Mouse (Mus musculus) myocyte (in vitro differentiated cells): ENCODE data around the gene Mbnl2. TPM values are rescaled to one million over a fixed set of nuclear protein-coding genes. Genes with fewer than 3 reads are reported as not detected.

Experiments
- H3K27me3 ChIP-seq: one replicate; pipeline ENCODE4 v1.6.1; 2011; ENCODE audit not compliant: control insufficient read depth, insufficient read depth, insufficient read length
- H3K36me3 ChIP-seq: one replicate; pipeline ENCODE4 v1.6.1; 2011; ENCODE audit not compliant: control insufficient read depth, insufficient read depth
- H3K4me2 ChIP-seq: one replicate; pipeline ENCODE4 v1.6.1; 2011; ENCODE audit warnings: low read depth, control low read depth
- H3K4me3 ChIP-seq: one replicate; pipeline ENCODE4 v1.5.1; 2011; ENCODE audit warnings: mild to moderate bottlenecking, control low read depth, moderate library complexity
- H3K79me2 ChIP-seq: one replicate; pipeline ENCODE4 v1.6.1; 2011; ENCODE audit not compliant: control insufficient read depth, insufficient read depth
- H3ac ChIP-seq: one replicate; pipeline ENCODE4 v1.6.1; 2011; ENCODE audit not compliant: control insufficient read depth, insufficient read length
- CEBPB ChIP-seq: IDR thresholded peaks from 2 replicates; pipeline ENCODE4 v1.6.1; 2011; ENCODE audit warnings: mild to moderate bottlenecking, moderate library complexity; ENCODE audit not compliant: poor library complexity, insufficient read depth, severe bottlenecking
- E2F4 ChIP-seq: IDR thresholded peaks from one replicate; pipeline ENCODE4 v1.6.1; 2011; ENCODE audit warnings: mild to moderate bottlenecking, control low read depth, moderate library complexity; ENCODE audit not compliant: insufficient read depth
- MAX ChIP-seq: IDR thresholded peaks from one replicate; pipeline ENCODE4 v1.6.1; 2011; ENCODE audit warnings: low read depth, mild to moderate bottlenecking, control low read depth
- MYOD1 ChIP-seq, 3 experiments: IDR thresholded peaks; one replicate each; pipeline ENCODE4 v1.6.1; 2011; ENCODE audit warnings: control low read depth in 2 of 3, low read depth in 2 of 3, mild to moderate bottlenecking in 2 of 3, moderate library complexity in 1 of 3; ENCODE audit not compliant: insufficient read length in 2 of 3, control insufficient read depth in 1 of 3
- MYOG ChIP-seq, 3 experiments: IDR thresholded peaks; one replicate each; pipeline ENCODE4 v1.6.1; 2011; ENCODE audit warnings: control low read depth in 2 of 3, low read depth in 2 of 3, mild to moderate bottlenecking in 2 of 3; ENCODE audit not compliant: insufficient read length in 2 of 3, control insufficient read depth in 1 of 3, insufficient read depth in 1 of 3
- POLR2A ChIP-seq: IDR thresholded peaks from one replicate; pipeline ENCODE4 v1.6.1; 2011; ENCODE audit warnings: low read depth, mild to moderate bottlenecking, control low read depth, moderate library complexity; ENCODE audit not compliant: insufficient read length
- POLR2AphosphoS2 ChIP-seq: IDR thresholded peaks from one replicate; pipeline ENCODE4 v1.6.1; 2011; ENCODE audit warnings: low read depth, control low read depth; ENCODE audit not compliant: insufficient read length
- REST ChIP-seq: IDR thresholded peaks from one replicate; pipeline ENCODE4 v1.6.1; 2011; ENCODE audit warnings: mild to moderate bottlenecking, control low read depth, moderate library complexity; ENCODE audit not compliant: insufficient read depth, insufficient read length
- SRF ChIP-seq: IDR thresholded peaks from one replicate; pipeline ENCODE4 v1.6.1; 2011; ENCODE audit warnings: low read depth; ENCODE audit not compliant: control insufficient read depth, insufficient read length
- TCF12 ChIP-seq: IDR thresholded peaks from one replicate; pipeline ENCODE4 v1.6.1; 2011; ENCODE audit warnings: mild to moderate bottlenecking, control low read depth; ENCODE audit not compliant: poor library complexity, insufficient read depth, severe bottlenecking
- TCF3 ChIP-seq: IDR thresholded peaks from one replicate; pipeline ENCODE4 v1.6.1; 2011; ENCODE audit warnings: low read depth, control low read depth; ENCODE audit not compliant: insufficient read length
- USF1 ChIP-seq: IDR thresholded peaks from one replicate; pipeline ENCODE4 v1.6.1; 2011; ENCODE audit warnings: low read depth, mild to moderate bottlenecking, control low read depth, moderate library complexity
- polyA plus RNA-seq: library from polyadenylated mRNA; unstranded; fragments of >200 nt; fragmentation: generic; extraction: Trizol; gene quantifications from one replicate; pipeline ENCODE4 v1.2.1, GENCODE M21; 2012; ENCODE audit warnings: missing spikeins

Mbnl2 gene
- polyA plus RNA-seq, 1 experiment, result 38.5 TPM

DNA sequence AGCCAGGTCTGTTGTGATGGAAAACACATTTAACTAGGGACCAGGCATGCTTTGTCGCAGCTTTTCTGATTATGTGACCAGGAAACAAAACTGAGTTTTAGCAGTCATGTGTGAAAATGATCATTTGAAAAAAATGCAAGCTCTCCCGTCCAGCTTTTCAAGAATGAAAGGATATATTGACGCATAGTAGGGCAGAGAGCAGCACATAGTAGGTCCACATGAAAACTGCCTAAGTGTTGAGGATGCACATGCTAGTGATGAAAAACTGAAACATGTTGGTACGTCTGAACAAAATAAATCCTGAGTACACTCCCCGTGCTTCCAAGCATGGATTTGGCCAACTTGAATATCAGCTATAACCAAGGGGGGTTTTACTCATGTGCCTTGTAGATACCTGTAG is 109.1 kb downstream of the Mbnl2 start:
- Histone ChIP-seq H3K36me3 (peaks cover 57% of the 10 kb centered on the region), H3K4me3 (no peak overlapping the region), H3K4me2 (no peak overlapping the region), H3ac (no peak overlapping the region), H3K27me3 (no peaks in the 10 kb centered on the region), H3K79me2 (peaks cover 75% of the 10 kb centered on the region)
- no peak for TF ChIP-seq USF1

GRCm38 (mm10) chr14:120387293-120387692 is 111.8 kb downstream of the Mbnl2 start:
- H3K27me3 ChIP-seq, result no peaks in the 10 kb centered on the region
- H3ac ChIP-seq, result no peak overlapping the region
- TF ChIP-seq E2F4, result no peak
- no peak for TF ChIP-seq TCF12
- TF ChIP-seq SRF, result no peak
- no peak for TF ChIP-seq MYOD1 (IDR thresholded peaks at IDR 0.05; ENCODE audit: control insufficient read depth in 1 of 3, insufficient read length in 2 of 3, low read depth in 2 of 3)
- no peak for TF ChIP-seq POLR2A
- TF ChIP-seq POLR2AphosphoS2, result no peak
- TF ChIP-seq MAX, result no peak
- no peak for TF ChIP-seq CEBPB
- TF ChIP-seq REST, result no peak
- TF ChIP-seq USF1, result no peak
- no peak for TF ChIP-seq TCF3
- no peak overlapping the region for H3K4me3 ChIP-seq
- peaks cover 50% of the 10 kb centered on the region for H3K79me2 ChIP-seq
- H3K36me3 ChIP-seq, result peaks cover 61% of the 10 kb centered on the region
- no peak overlapping the region for H3K4me2 ChIP-seq

GRCm38 (mm10) chr14:120388818-120389691 is 113.6 kb downstream of the Mbnl2 start:
- Histone ChIP-seq H3K4me3 (no peak overlapping the region), H3ac (no peak overlapping the region), H3K4me2 (no peak overlapping the region), H3K36me3 (peaks cover 57% of the 10 kb centered on the region), H3K27me3 (no peaks in the 10 kb centered on the region), H3K79me2 (peaks cover 33% of the 10 kb centered on the region)
- TF ChIP-seq TCF12 (no peak), MYOD1 (IDR thresholded peaks at IDR 0.05; ENCODE audit: control insufficient read depth in 1 of 3, insufficient read length in 2 of 3, low read depth in 2 of 3) (no peak), SRF (no peak), POLR2A (no peak), CEBPB (no peak), E2F4 (no peak), TCF3 (no peak), MAX (no peak), POLR2AphosphoS2 (no peak)

DNA sequence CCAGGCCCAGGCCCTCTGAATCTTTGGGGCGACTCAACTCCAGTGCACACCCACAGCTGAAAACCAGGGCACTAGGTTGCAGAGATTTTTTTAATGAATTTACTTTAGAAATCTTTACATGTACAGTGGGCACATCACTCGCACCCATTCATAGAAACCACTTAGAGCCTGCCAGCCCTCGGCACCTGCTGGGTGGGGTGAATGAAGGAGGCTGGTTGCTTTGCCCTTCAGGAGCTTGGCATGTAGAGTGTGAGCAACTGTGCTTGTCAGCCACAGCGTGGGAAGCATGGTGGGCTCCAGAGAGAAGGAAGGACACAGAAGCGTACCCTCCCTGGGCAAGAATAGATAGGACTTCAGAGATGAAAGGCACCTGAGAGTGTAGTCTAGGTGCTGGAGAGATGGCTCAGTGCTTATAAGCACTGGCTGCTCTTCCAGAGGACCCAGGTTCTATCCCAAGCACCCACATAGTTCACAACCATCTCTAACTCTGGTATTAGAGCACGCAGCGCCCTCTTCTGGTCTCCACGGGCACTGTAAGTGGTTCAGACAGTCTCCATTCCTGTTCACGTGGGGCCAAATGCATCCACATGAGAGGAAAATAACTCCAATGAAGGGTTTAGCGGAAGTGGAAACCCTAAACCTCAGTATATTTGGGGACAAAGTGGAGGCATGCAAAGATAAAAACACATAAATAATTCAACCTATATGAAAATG is 114.9 kb downstream of the Mbnl2 start:
- Histone ChIP-seq H3K4me2 (no peak overlapping the region), H3K36me3 (peaks cover 51% of the 10 kb centered on the region), H3K4me3 (no peak overlapping the region), H3K27me3 (no peaks in the 10 kb centered on the region), H3K79me2 (peaks cover 19% of the 10 kb centered on the region), H3ac (no peak overlapping the region)
- TF ChIP-seq CEBPB (no peak), SRF (no peak), POLR2A (no peak), POLR2AphosphoS2 (no peak), MYOG (IDR thresholded peaks at IDR 0.05; ENCODE audit: control insufficient read depth in 1 of 3, insufficient read depth in 1 of 3, insufficient read length in 2 of 3, low read depth in 2 of 3) (no peak), TCF3 (no peak), E2F4 (no peak), USF1 (no peak), MAX (no peak), REST (no peak), TCF12 (no peak), MYOD1 (IDR thresholded peaks at IDR 0.05; ENCODE audit: control insufficient read depth in 1 of 3, insufficient read length in 2 of 3, low read depth in 2 of 3) (no peak)
